Mouse (Mus musculus): ENCODE measurements at regions not wholly inside any gene's neighbourhood (a gene's known extent, or its start where the extent isn't known, plus 50 kb on each side); places are given as distances from the start of the nearest gene placed in this dataset.

DNA sequence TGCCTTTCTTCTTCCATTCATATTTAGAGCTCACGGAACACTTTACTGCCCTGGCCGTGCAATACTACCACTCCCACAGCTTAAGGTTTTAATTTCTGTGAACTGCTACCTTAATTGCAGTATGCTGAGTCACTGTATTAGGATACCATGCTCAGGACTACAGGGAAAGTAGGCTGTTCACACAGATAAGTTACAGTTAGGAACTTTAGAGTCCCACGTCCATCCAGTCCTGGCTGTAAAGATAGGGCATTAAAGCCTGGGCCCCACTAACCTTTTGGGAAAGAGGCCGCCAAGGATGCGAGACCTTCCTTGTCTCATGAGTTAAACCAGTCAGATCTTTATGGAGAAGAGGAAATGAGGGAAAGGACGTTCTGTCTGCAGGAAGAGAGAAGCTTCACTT is 574.6 kb downstream of the Stpg2 start:
- intact Hi-C loops (cut with DNase I): no loop called here
- DNase-seq (ENCODE audit: low spot score in 2 of 2): no peak

DNA sequence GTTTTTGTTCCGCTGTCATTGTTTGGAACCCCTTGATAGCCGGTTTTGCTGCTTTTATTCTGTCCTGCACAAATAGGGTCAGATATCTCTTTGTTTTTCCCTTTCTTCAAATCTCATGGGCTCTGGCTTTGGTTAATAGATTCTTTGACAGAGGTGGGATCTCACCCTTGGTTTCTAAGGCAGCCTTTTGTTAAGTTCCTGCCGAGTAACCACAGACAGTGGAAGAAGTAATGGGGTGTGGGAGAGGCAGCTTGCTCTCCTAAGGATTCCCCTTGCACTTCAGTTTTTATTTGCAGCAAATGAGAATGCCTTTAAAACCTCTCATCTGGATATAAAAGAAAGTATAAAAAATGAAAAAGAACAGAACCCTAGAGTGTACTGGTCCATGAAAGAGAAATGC is 577.9 kb downstream of the Stpg2 start:
- intact Hi-C loops (cut with DNase I): no loop called here
- DNase-seq (ENCODE audit: low spot score in 2 of 2): no peak

DNA sequence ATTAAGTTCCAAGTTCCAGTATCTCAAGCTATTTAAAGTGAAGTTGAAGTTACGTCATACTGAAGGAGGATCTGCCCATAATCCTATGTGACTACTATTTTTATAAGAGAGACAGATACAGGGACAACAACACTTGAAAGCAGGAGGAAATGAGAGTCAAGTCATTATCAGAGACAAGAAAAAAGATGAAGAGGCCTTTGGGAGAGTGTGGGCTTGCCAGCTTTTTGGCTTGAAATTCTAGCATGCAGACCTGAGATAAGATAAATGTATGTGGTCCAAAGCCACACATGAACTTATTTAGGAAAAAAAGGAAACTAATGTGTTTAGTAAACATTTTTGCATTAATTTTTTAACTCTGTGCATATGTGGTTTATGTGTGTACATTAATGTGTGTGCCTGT is 581.0 kb downstream of the Stpg2 start:
- no peak for DNase-seq (ENCODE audit: low spot score in 2 of 2)
- intact Hi-C loops (cut with DNase I): no loop called here

DNA sequence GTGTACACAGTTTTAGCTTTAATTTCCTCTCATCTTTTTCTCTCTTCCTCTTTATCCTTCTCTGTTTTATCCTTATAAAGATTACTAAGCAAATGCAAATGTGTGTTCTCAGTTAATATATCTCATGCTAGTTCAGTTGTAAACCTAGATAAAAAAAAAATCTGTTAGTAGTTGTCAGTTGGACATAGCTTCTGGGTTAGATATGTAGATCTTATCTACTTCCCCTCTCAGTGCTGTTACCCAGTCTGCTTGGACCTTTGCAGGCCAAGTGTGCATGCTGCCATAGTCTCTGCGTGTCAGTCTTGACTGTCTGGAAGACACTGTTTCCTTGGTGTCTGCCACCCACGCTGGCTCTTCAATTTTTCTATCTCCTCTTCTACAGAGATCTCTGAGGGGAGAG is 583.4 kb downstream of the Stpg2 start:
- intact Hi-C loops (cut with DNase I): no loop called here
- no peak for DNase-seq (ENCODE audit: low spot score in 2 of 2)

DNA sequence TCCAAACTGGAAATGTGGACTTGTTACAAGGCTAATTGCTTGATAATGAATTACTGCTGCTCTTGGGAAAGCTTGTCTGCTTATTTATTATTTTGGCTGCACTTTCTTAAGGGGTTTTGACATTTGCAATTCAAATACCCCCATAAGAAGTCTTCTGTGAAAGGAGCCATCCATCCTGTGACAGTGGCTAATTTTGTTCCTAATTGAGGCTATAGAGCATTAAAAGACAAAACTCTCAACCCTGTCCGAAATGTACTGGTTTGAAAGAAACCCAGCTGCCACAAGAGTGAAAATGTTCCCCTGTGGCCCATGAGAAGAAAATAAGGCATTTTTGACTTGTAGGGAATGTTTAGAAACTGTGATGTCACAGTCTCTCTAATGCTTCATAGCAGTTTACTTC is 591.2 kb downstream of the Stpg2 start:
- DNase-seq (ENCODE audit: low spot score in 2 of 2): no peak
- intact Hi-C loops (cut with DNase I): no loop called here

DNA sequence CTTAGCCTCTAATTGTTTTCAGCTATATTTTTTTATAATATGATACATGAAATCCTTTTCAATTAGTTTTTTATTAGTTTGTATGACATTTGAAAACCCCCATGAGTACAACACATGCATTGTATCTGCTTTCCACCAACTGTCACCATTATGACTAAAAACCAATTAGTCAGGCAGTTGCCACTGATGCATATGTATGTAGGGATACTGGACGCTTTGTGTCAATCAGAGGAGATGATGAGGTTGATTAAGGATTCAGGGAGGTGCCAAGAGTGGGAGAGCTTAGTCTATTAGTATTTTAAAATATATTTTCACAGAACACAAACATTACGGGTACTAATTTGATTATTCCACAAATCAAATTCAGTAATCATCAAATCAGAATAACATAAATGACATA is 593.6 kb downstream of the Stpg2 start:
- DNase-seq (ENCODE audit: low spot score in 2 of 2): no peak
- intact Hi-C loops (cut with DNase I): no loop called here

DNA sequence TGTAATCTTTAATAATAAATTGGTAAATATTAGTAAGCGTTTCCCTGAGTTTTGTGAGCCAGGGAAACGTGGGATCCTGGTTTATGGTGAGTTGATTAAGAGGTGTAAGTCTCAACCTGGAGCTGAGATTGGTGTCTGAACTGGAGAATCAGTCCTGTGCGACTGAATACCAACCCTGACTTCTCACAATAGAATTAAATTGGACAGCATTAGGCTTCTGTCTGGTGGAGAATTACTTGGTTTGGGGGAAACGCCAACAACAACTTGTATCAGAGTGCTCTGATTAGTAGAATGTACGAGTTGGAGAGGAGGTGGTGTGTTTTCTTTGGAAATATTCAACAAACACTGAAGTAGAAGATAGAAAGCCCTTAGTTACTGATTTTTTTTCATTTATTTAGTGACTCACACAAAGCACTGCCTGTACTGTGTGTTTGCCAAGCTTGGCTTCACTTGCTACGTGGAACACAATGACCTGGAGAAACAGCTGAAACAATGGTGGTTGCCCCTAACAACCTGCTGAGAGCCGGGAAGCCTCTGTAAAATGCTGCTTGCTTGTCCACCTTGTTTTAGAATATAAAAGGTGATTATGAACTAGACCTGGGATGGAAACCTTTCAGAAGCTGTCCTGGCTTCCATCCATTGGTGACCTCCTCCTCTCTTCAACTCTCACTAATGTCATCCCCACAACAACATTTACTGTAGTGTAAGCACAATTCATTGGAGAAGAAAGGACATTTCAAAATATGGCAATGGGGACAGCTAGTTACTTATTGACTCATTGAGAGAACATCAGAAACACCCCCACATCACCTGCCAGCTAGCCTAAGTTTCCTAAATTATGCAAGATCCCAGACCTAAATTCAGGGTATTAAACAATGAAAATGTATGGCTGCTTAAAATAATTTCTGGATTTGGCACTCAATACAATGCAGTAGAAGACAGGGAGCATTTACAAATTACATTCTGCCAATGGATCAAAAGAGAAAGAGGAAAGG is 597.5 kb downstream of the Stpg2 start:
- intact Hi-C loops (cut with DNase I): no loop called here

DNA sequence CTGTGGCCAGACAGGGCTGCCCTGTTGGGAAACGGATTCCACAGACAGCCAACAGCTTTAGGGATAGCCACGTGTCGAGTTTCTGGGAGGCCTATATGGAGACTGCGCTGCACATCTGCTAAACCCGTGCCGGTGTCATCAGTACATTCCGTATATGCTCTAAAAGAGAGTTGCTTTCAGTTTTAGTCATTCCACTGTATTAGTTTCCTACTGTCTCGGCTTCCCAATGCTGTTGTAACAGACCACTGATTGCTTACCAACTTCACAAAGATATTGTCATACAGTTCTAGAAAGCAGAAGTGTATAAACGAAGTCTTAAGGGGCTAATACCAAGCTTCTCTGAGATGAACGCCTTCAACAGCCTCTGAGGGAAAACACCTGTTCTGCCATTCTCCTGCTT is 622.5 kb downstream of the Stpg2 start:
- intact Hi-C loops (cut with DNase I): no loop called here
- DNase-seq (ENCODE audit: low spot score in 2 of 2): no peak

More for the DNA sequence above, 597.5 kb downstream of the Stpg2 start:
- no peak for DNase-seq (ENCODE audit: low spot score in 2 of 2)

DNA sequence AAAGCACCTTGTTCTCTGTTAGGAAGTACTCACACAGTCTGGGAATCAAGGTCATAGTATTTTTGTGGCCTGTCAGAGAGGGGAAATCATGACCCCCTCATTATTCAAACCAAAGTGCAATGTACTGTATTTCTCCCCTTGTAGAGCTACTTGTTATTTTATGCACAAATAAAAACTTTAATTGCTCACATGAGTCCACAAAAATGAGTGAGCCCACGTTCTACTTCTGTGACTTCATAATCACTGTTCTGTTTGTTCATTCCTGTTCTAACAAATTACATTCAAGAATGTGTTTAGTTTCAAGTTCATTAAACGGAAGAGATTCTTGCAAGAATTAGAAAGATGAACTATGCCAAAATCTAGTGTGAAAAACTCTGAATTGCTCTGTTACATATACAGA is 623.1 kb downstream of the Stpg2 start:
- intact Hi-C loops (cut with DNase I): no loop called here
- DNase-seq (ENCODE audit: low spot score in 2 of 2): no peak

DNA sequence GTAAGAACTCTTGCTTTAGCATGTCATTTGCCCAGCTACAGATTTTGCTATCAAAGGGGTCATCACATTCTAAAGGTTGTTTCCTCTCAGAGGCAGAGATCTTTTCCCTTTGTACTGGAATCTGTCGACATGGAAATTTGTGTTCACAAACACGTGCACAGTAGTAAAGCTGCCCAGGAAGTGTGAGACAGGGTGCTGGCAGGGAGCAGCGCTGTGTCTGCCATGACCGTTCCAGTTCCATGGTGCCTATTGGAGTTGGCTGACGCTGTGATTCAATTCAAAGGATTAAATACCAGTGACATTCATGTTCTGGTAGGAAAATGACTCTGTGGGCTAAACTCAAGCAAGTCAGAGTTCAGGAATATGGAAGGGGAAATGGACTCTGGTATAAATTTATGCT is 627.1 kb downstream of the Stpg2 start:
- DNase-seq (ENCODE audit: low spot score in 2 of 2): no peak
- intact Hi-C loops (cut with DNase I): no loop called here

DNA sequence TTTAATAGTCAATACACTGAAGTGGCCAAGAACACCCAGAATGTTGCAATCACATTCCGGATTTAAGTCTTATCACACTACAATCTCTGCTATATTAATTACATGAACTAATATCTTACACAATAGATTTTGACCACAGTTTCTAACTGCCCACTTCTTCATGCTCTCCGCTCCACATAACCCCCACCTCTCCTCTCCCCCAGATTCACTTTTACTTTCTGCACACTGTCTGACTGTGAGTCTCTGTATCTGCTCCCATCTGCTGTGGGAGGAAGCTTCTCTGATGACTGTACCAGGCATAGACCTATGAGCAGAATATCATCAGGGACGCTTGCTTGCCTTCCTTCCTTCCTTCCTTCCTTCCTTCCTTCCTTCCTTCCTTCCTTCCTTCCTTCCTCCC is 636.5 kb downstream of the Stpg2 start:
- DNase-seq (ENCODE audit: low spot score in 2 of 2): no peak
- intact Hi-C loops (cut with DNase I): no loop called here

DNA sequence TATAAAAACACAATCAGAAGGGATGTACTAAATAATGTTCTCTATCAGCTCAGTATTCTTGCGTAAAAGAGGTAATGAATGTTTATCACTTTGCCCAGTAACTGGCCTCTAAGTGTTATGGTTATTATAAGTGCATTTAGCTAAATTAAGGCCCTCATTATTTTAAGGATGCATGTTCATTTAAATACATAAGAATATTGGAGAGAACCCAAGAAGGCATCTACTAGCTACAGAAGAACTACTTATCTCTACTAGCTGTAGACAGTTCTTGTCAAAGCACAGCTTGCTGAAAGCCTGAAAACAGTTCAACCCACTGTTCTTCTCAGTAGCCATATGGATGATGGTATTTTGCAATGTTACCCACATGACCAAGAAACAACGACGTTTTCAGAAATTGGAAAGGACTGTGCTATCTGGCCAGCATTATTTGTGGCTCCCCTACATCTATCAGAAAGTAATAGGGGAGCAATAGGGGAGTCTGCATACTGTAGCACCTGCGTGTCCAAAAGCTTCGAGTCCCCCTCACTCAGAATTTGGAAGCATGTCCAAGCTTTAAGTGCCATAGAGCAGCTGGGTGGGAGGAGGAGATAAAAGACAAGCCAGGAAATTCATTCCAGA is 637.6 kb downstream of the Stpg2 start:
- no peak for DNase-seq (ENCODE audit: low spot score in 2 of 2)
- intact Hi-C loops (cut with DNase I): no loop called here

DNA sequence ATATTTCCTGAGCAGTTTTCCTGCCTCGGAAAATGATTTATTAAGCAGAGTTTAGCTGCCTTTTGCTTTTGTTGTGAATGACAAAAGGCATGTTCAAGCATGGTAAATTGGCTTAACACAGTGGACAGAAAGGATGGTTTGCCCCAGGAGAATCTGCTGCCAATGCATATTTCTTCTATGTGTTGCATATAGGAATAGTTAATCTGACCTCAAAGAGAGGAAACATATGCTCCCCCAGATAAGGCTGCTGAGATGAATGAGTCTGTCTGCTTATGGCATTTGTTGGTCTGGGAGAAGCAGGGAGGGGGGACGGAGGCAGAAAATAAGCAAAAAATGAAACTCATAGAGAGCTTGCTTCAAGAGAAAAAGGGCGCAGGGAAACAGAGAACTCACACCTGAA is 638.9 kb downstream of the Stpg2 start:
- intact Hi-C loops (cut with DNase I): no loop called here
- no peak for DNase-seq (ENCODE audit: low spot score in 2 of 2)

DNA sequence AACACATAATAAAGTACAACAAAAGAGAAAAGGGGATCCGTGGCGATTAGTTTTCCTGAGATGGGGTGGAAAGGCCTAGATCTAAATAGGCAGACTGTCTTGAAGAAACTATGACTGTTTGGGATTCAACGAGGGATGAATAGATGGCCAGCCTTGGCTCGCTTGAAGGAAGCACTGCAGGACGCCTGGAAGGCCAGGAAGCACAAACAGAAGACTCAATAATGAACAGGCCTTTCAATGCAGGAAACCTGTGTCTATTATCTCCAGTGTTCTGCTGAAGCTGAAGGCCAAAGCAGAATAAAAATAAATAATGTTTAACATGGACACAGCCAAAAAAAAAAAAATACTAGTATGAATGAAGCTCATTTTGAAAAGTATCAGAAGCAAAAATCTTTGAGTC is 642.3 kb downstream of the Stpg2 start:
- intact Hi-C loops (cut with DNase I): no loop called here

DNA sequence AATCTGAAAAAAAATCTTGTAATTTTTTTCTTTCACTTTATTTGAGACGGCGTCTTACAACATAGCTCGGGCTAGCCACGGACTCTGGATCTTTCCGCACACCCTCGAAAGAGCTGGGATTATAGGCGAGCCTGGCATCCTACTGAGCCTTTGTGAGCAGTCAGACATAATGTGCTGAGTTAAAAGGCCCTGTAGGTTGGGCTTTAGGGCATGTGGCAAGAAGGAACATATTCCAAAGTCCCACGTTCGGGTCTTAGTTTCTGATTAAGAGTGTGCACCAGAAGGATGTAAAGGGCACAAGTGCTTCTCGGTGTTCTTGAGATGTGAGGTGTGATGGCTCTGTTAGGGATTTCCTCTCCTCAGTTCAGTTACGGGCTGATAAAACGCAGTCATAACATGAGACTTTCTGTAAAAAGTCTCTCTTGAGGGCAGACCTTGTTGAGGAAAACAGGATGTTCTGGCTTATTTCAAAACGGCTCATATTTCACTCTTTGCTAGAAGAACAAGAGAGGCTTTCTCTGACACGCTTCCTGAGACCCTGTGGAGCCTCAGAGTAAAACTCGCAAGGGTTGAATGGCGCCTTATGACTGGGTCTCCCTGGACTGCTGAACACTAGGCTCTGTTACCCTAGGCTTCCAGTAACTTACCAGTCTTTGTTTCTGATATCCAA is 654.6 kb downstream of the Stpg2 start:
- intact Hi-C loops (cut with DNase I): no loop called here
- DNase-seq (ENCODE audit: low spot score in 2 of 2): no peak

More for the DNA sequence above, 642.3 kb downstream of the Stpg2 start:
- DNase-seq (ENCODE audit: low spot score in 2 of 2): no peak

DNA sequence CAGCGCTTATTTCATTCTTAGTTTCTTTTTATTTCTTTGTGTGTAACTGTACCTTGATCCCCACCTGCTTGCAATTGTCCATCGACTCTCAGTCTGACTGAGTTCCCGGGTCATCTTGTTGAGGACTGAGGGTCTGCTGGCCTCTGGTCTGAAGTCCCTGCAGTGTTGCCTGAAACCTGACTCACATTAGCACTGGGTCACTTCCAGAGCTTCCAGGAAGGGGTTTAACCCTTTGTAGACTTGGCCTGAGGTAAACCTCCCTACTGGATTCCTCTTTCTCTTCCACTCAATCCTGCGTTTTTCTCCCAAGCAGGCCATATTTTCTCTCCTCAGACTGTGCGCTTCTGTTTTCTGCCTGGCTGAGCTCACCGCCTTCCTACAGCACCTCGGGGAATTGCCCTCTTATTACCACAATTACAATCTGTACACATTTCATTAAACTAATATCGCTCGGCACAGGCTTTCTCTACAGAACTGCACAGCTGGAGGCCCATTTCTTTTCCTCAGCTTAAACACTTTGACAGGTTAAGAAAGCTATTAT is 655.4 kb downstream of the Stpg2 start:
- DNase-seq (ENCODE audit: low spot score in 2 of 2): no peak
- intact Hi-C loops (cut with DNase I): no loop called here

DNA sequence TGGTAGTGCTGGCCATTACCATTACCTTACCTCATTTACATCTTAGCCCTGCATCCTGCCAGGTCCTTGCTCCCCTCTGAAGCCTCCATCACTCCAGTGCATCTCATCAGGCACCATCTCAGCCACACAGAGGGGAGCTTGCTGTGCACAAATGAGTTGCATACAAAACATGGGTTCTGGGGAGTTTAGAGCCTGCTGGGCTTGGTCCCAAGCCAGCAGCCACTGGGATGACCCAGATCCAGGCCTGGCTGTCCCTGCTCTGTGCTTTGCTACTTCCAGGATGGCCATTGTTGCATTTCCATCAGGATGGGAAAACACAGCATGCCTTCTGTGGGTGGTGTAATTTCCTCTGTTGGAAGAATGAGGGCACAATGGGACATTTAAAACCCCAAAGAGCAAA is 660.8 kb downstream of the Stpg2 start:
- intact Hi-C loops (cut with DNase I): no loop called here
- DNase-seq (ENCODE audit: low spot score in 2 of 2): no peak

DNA sequence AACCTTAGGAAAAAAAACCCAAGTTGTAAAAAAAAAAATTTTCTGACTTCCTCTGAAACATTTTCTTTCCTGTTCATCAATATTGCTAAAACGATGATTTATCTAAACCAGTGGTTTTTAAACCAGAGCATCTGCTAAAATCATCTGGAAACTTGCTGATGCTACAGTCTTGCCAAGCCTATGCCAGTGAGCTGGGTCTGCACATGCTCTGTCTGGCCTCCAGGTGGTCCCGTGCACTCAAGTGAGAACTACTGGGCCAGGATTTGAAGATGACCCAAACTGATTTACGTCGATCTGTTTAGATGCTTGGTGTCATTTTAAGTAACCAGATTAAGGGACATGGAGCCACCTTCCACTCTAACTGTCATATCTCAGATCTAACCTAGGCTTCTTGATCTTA is 661.5 kb downstream of the Stpg2 start:
- DNase-seq (ENCODE audit: low spot score in 2 of 2): no peak
- intact Hi-C loops (cut with DNase I): no loop called here

DNA sequence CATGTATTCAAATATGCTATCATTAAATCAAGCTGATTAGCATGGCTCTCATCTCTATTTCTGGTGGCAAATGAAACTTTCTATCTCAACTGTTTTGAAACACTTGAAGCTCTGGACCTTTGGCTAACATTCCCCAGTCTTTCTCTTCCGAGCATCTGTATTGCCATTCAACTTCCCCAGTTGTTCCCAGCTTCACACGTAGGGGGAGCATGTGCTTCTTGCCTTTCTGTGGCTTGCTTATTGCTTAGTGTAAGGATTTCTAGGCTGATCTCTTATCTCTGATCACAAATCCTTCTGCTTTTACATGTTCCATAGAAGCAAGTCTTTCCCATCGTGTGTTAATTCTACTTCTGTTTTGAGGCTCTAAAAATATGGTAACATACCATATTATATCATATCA is 662.0 kb downstream of the Stpg2 start:
- no peak for DNase-seq (ENCODE audit: low spot score in 2 of 2)
- intact Hi-C loops (cut with DNase I): no loop called here

DNA sequence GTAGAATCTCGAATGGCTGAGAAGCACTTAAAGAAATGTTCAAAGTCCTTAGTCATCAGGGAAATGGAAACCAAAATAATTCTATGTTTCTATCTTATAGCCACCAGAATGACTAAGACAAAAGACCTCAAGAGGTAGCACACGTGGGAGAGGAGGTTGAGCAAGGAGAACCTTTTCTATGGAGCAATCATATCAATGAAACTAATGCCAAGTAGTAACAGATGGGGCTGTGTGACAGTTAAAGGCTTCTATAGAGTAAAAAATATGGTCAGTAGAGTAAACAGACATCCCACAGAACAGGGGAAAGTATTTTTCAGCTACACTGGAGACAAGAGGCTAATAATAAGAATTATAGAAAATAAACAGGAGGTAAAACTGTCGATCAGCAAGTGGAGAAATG is 664.3 kb downstream of the Stpg2 start:
- intact Hi-C loops (cut with DNase I): no loop called here
- no peak for DNase-seq (ENCODE audit: low spot score in 2 of 2)

All from left cerebral cortex, postnatal 36 days (tissue).